Mouse (Mus musculus): ENCODE results near the gene Nckipsd.

Gene Nckipsd

GRCm38 (mm10) chr9:108805768-108806167, 2.4 kb upstream of the Nckipsd start:
- no peak for DNase-seq

- DNase-seq, result no peak
Observed at GRCm38 (mm10) chr9:108806379-108806778, 1.8 kb upstream of the Nckipsd start.

GRCm38 (mm10) chr9:108806831-108807230, 1.3 kb upstream of the Nckipsd start:
- peak; percentile 62 for DNase-seq

GRCm38 (mm10) chr9:108807674-108808073, 494 bp upstream of the Nckipsd start:
- DNase-seq, result no peak

- no peak for DNase-seq
Observed at GRCm38 (mm10) chr9:108809188-108809587, 1.0 kb downstream of the Nckipsd start.

GRCm38 (mm10) chr9:108809723-108810122, 1.6 kb downstream of the Nckipsd start:
- no peak for DNase-seq

- DNase-seq, result no peak
Observed at GRCm38 (mm10) chr9:108810516-108810915, 2.3 kb downstream of the Nckipsd start.

- DNase-seq, result no peak
Observed at GRCm38 (mm10) chr9:108815557-108815956, 7.4 kb downstream of the Nckipsd start.

GRCm38 (mm10) chr9:108819495-108819894, 11.3 kb downstream of the Nckipsd start:
- DNase-seq, result peak; percentile 73

GRCm38 (mm10) chr9:108820077-108820476, 11.9 kb downstream of the Nckipsd start:
- DNase-seq, result no peak

- peak; percentile 67 for DNase-seq
Observed at GRCm38 (mm10) chr9:108824144-108824685, 16.0 kb downstream of the Nckipsd start.

GRCm38 (mm10) chr9:108824755-108825413, 16.7 kb downstream of the Nckipsd start:
- peak; percentile 100 for DNase-seq

GRCm38 (mm10) chr9:108825820-108826699, 17.9 kb downstream of the Nckipsd start, which contains the start of gene Celsr3:
Gene Celsr3 (plus strand): TSS chr9:108826320.
- DNase-seq, result peak; percentile 93

- DNase-seq, result peak; percentile 82
Observed at GRCm38 (mm10) chr9:108826700-108827340, 18.7 kb downstream of the Nckipsd start.

- no peak for DNase-seq
Observed at GRCm38 (mm10) chr9:108827454-108827853, 19.3 kb downstream of the Nckipsd start.

- DNase-seq, result peak; percentile 68
Observed at GRCm38 (mm10) chr9:108827906-108828305, 19.7 kb downstream of the Nckipsd start.

GRCm38 (mm10) chr9:108831637-108832036, 23.5 kb downstream of the Nckipsd start:
- DNase-seq, result no peak

GRCm38 (mm10) chr9:108832390-108833108, 24.4 kb downstream of the Nckipsd start:
- DNase-seq, result peak; percentile 85

- DNase-seq, result peak; percentile 86
Observed at GRCm38 (mm10) chr9:108842989-108843388, 34.8 kb downstream of the Nckipsd start.

GRCm38 (mm10) chr9:108845390-108845789, 37.2 kb downstream of the Nckipsd start:
- no peak for DNase-seq

GRCm38 (mm10) chr9:108847374-108847773, 39.2 kb downstream of the Nckipsd start:
- no peak for DNase-seq

GRCm38 (mm10) chr9:108848419-108848818, 40.3 kb downstream of the Nckipsd start:
- DNase-seq, result no peak

Measured in cerebellum, adult 9-10 months (tissue).